Mouse (Mus musculus): Measurements from ENCODE around the gene Ankrd23. TPM values are rescaled to one million over a fixed set of nuclear protein-coding genes. Genes with fewer than 3 reads are reported as not detected.

Ankrd23 gene
- polyA plus RNA-seq, 1 experiment from 2014 or later = 18.9 TPM

DNA sequence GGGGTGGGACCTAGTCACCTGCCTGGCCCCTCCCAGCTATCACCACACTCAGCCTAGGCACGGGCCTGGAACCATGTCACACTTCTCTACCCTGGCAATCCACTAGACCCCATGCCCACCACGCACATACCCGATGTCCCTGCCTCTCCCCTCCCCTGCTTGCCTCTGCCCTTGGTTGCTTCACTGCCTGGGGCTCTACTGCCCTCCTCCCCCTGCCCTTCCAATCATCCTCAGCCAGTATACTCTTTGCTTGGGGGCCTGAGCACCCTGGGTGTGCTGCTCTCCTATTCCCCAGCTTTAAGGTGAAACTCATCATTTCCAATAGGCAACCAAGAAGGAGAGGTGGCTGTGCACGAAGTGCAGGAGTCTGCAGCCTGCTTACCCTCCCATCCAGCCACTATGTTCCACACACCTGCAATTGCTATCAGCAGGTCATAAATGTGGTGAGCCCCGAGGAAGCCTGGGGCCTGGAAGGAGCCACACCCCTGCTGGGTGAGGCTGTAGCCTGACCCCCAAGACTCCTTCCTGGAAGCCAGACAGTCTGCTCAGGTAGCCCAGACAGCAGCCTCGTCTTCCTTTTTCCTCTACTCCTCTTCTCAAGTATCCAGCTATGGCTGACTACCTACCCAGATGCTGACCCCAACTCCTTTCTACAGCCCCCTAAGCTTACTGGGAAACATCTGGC lies 40.5 kb upstream of the Ankrd23 start:
- Histone ChIP-seq H3K36me3 (ENCODE audit: control insufficient read depth, insufficient read depth, low read length) (no peaks in the 10 kb centered on the region), H3K4me2 (ENCODE audit: low read length) (no peak overlapping the region), H3K9ac (ENCODE audit: low read length) (no peak overlapping the region), H3K4me3 (ENCODE audit: control insufficient read depth in 1 of 2, insufficient read depth in 1 of 2, low read depth in 1 of 2, low read length in 2 of 2) (no peak overlapping the region), H3K9me3 (ENCODE audit: control insufficient read depth, low read length) (no peaks in the 10 kb centered on the region), H3K27ac (replicated peaks in 1 of 2; ENCODE audit: control insufficient read depth in 1 of 2, insufficient read depth in 1 of 2, low read depth in 2 of 2, low read length in 2 of 2) (no peak overlapping the region), H3K4me1 (ENCODE audit: control insufficient read depth in 2 of 2, insufficient read depth in 2 of 2, low read length in 2 of 2) (peaks cover 23 to 29% of the 10 kb centered on the region in 2 experiments), H3K27me3 (ENCODE audit: control insufficient read depth, insufficient read depth, low read length) (no peaks in the 10 kb centered on the region)
- WGBS = 57% methylated on average over 6 of the region's 6 CpGs
- ATAC-seq (ENCODE audit: insufficient number of reproducible peaks, insufficient read depth, low FRiP score, low read depth) = no peak

DNA sequence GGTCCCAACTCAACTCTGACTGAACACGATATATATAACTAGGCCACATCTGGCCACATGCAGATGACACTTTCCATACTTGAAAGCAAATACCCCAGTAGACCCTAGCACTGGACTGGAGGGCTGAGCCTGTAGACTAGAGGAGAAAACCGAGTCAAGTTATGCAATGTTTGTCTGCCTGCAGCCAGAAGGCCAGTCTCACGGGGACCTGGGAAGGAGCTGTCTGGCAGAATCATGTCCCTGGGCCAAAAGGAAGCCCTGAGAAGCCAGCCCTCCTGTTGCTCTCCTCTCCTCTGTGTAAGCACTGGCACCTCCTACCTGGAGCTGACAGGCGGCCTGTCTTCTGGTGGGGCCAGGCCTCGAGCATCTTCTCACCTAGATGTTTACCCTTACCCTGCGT lies 38.7 kb upstream of the Ankrd23 start:
- no peaks in the 10 kb centered on the region for H3K9me3 ChIP-seq (ENCODE audit: control insufficient read depth, low read length)
- WGBS = 68% methylated on average over 5 of the region's 6 CpGs
- H3K4me1 ChIP-seq (ENCODE audit: control insufficient read depth in 2 of 2, insufficient read depth in 2 of 2, low read length in 2 of 2) = peaks cover 20 to 23% of the 10 kb centered on the region in 2 experiments
- ATAC-seq (ENCODE audit: insufficient number of reproducible peaks, insufficient read depth, low FRiP score, low read depth) = no peak
- H3K9ac ChIP-seq (ENCODE audit: low read length) = no peak overlapping the region
- H3K27ac ChIP-seq (replicated peaks in 1 of 2; ENCODE audit: control insufficient read depth in 1 of 2, insufficient read depth in 1 of 2, low read depth in 2 of 2, low read length in 2 of 2) = no peak overlapping the region
- H3K36me3 ChIP-seq (ENCODE audit: control insufficient read depth, insufficient read depth, low read length) = no peaks in the 10 kb centered on the region
- no peak overlapping the region for H3K4me3 ChIP-seq (ENCODE audit: control insufficient read depth in 1 of 2, insufficient read depth in 1 of 2, low read depth in 1 of 2, low read length in 2 of 2)
- no peak overlapping the region for H3K4me2 ChIP-seq (ENCODE audit: low read length)
- no peaks in the 10 kb centered on the region for H3K27me3 ChIP-seq (ENCODE audit: control insufficient read depth, insufficient read depth, low read length)

DNA sequence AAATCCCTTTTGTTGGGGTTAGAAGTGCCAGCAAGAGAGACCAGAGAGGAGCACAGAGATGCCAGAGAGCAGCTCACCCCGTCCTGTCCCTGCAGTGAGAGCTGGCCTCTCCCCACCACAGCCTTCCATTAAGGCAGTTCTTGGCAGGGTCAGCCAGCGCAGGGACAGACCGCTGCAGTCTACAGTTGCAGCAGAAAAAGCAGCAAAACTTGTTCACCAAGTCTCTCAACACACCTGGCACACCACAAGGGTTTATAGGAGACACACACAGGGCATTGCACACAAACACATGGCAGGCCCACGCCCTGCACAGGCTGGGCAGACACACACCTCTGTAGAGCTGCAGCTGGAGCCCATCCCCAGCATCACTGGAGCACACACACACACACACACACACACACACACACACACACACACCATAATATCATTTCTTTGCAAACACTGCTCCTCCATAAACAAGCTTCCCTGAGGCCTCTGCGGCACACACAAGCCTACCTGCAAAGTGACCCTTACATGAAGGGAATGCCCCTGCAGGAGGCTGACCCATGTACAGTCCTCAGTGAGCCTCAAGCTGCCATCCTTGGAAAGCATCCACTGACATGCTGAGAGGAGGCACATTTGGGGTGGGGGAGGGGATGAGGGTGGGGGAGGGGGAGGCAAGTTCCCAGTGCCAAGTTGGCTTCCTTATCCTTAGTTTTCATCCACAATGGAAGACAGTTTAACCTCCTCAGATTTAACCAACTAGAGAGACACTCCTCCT lies 37.7 kb upstream of the Ankrd23 start:
- 96% methylated on average over 5 of the region's 5 CpGs for WGBS
- Histone ChIP-seq H3K4me1 (ENCODE audit: control insufficient read depth in 2 of 2, insufficient read depth in 2 of 2, low read length in 2 of 2) (peaks cover 16 to 18% of the 10 kb centered on the region in 2 experiments), H3K9ac (ENCODE audit: low read length) (no peak overlapping the region)

DNA sequence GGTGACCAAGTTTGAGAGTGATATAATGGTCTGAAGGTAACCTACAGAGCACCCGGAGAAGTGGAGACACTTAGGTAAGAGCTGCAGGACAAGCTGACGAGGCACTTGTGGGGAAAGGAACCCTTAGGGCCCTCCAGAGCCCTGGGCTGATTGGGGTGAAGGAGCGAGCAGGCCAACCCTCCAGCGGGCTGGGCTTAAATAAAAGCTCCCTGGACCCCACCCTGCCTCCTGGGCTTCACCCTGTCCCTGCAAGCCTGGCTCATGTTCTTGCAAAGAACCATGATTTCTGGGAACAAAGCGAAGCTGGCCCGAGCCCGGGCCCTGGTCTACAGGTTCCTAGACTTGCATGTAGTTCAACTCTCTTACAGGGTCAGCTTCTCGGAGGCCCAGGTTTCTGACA lies 36.8 kb upstream of the Ankrd23 start:
- H3K9ac ChIP-seq (ENCODE audit: low read length) = no peak overlapping the region
- no peaks in the 10 kb centered on the region for H3K27me3 ChIP-seq (ENCODE audit: control insufficient read depth, insufficient read depth, low read length)
- H3K36me3 ChIP-seq (ENCODE audit: control insufficient read depth, insufficient read depth, low read length) = no peaks in the 10 kb centered on the region
- H3K9me3 ChIP-seq (ENCODE audit: control insufficient read depth, low read length) = no peaks in the 10 kb centered on the region
- no peak overlapping the region for H3K27ac ChIP-seq (replicated peaks in 1 of 2; ENCODE audit: control insufficient read depth in 1 of 2, insufficient read depth in 1 of 2, low read depth in 2 of 2, low read length in 2 of 2)
- no peak for ATAC-seq (ENCODE audit: insufficient number of reproducible peaks, insufficient read depth, low FRiP score, low read depth)
- H3K4me2 ChIP-seq (ENCODE audit: low read length) = no peak overlapping the region
- H3K4me3 ChIP-seq (ENCODE audit: control insufficient read depth in 1 of 2, insufficient read depth in 1 of 2, low read depth in 1 of 2, low read length in 2 of 2) = no peak overlapping the region
- WGBS = 80% methylated on average over 8 of the region's 8 CpGs
- H3K4me1 ChIP-seq (ENCODE audit: control insufficient read depth in 2 of 2, insufficient read depth in 2 of 2, low read length in 2 of 2) = peaks cover 19 to 26% of the 10 kb centered on the region in 2 experiments

More for the DNA sequence above, 37.7 kb upstream of the Ankrd23 start:
- no peaks in the 10 kb centered on the region for H3K27me3 ChIP-seq (ENCODE audit: control insufficient read depth, insufficient read depth, low read length)
- no peak overlapping the region for H3K4me2 ChIP-seq (ENCODE audit: low read length)
- no peak for ATAC-seq (ENCODE audit: insufficient number of reproducible peaks, insufficient read depth, low FRiP score, low read depth)
- H3K4me3 ChIP-seq (ENCODE audit: control insufficient read depth in 1 of 2, insufficient read depth in 1 of 2, low read depth in 1 of 2, low read length in 2 of 2) = no peak overlapping the region
- H3K9me3 ChIP-seq (ENCODE audit: control insufficient read depth, low read length) = no peaks in the 10 kb centered on the region
- no peaks in the 10 kb centered on the region for H3K36me3 ChIP-seq (ENCODE audit: control insufficient read depth, insufficient read depth, low read length)
- H3K27ac ChIP-seq (replicated peaks in 1 of 2; ENCODE audit: control insufficient read depth in 1 of 2, insufficient read depth in 1 of 2, low read depth in 2 of 2, low read length in 2 of 2) = no peak overlapping the region

DNA sequence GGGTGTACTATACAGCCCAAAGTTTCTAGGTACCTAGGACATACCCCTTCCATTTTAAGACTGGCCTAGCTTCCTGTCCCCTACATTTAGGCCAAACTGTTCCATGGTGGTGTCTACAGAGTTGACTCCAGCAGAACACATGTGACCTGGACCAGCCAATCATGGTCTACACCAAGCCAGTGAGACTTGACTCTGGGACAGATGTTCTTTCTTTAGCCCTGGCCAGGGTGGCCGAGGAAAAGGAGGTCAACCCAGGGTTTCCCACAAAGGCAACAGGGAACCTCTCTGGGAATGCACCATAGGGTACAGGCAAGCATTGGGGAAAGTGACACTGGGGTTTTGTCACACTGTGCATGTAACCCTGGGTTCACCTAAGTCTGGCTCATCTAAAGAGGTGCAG lies 36.0 kb upstream of the Ankrd23 start:
- 77% methylated on average over 1 of the region's 1 CpGs for WGBS
- H3K27me3 ChIP-seq (ENCODE audit: control insufficient read depth, insufficient read depth, low read length) = no peaks in the 10 kb centered on the region
- no peak overlapping the region for H3K4me3 ChIP-seq (ENCODE audit: control insufficient read depth in 1 of 2, insufficient read depth in 1 of 2, low read depth in 1 of 2, low read length in 2 of 2)
- no peak overlapping the region for H3K27ac ChIP-seq (replicated peaks in 1 of 2; ENCODE audit: control insufficient read depth in 1 of 2, insufficient read depth in 1 of 2, low read depth in 2 of 2, low read length in 2 of 2)
- ATAC-seq (ENCODE audit: insufficient number of reproducible peaks, insufficient read depth, low FRiP score, low read depth) = no peak
- no peak overlapping the region for H3K4me2 ChIP-seq (ENCODE audit: low read length)
- H3K4me1 ChIP-seq (ENCODE audit: control insufficient read depth in 2 of 2, insufficient read depth in 2 of 2, low read length in 2 of 2) = peaks cover 25 to 33% of the 10 kb centered on the region in 2 experiments
- H3K36me3 ChIP-seq (ENCODE audit: control insufficient read depth, insufficient read depth, low read length) = no peaks in the 10 kb centered on the region
- H3K9ac ChIP-seq (ENCODE audit: low read length) = no peak overlapping the region
- no peaks in the 10 kb centered on the region for H3K9me3 ChIP-seq (ENCODE audit: control insufficient read depth, low read length)

DNA sequence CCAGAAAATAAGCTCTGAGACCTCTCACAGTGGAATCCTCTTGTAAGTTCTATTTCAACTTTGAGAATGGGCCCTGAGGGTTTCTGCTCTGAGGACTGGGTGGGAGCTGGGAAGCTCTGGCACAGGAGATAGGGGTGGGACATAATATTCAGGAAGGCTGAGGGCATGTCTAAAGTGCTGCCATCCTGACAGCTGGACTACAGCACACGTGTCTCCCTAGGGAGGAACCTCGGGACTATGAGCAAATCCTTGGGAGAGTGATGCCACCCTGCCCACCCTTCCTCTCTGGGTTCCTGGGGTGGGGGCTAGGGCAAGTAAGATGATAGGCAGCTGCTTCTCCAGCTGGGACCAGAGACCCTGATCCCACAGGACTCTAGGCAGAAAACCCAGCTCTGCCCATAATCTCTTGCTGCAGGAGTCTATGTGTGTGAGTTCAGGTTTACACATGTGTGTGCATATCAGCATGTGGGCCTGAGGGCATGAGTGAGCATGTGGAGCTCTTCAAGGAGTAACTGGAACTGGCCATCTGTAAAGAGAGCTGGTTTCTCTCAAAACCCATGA lies 35.5 kb upstream of the Ankrd23 start:
- no peak overlapping the region for H3K27ac ChIP-seq (replicated peaks in 1 of 2; ENCODE audit: control insufficient read depth in 1 of 2, insufficient read depth in 1 of 2, low read depth in 2 of 2, low read length in 2 of 2)
- H3K36me3 ChIP-seq (ENCODE audit: control insufficient read depth, insufficient read depth, low read length) = no peaks in the 10 kb centered on the region
- no peak overlapping the region for H3K4me2 ChIP-seq (ENCODE audit: low read length)
- ATAC-seq (ENCODE audit: insufficient number of reproducible peaks, insufficient read depth, low FRiP score, low read depth) = no peak
- no peaks in the 10 kb centered on the region for H3K27me3 ChIP-seq (ENCODE audit: control insufficient read depth, insufficient read depth, low read length)
- peaks cover 25 to 33% of the 10 kb centered on the region in 2 experiments for H3K4me1 ChIP-seq (ENCODE audit: control insufficient read depth in 2 of 2, insufficient read depth in 2 of 2, low read length in 2 of 2)
- H3K4me3 ChIP-seq (ENCODE audit: control insufficient read depth in 1 of 2, insufficient read depth in 1 of 2, low read depth in 1 of 2, low read length in 2 of 2) = no peak overlapping the region
- 62% methylated on average over 2 of the region's 2 CpGs for WGBS
- H3K9me3 ChIP-seq (ENCODE audit: control insufficient read depth, low read length) = no peaks in the 10 kb centered on the region
- H3K9ac ChIP-seq (ENCODE audit: low read length) = no peak overlapping the region

DNA sequence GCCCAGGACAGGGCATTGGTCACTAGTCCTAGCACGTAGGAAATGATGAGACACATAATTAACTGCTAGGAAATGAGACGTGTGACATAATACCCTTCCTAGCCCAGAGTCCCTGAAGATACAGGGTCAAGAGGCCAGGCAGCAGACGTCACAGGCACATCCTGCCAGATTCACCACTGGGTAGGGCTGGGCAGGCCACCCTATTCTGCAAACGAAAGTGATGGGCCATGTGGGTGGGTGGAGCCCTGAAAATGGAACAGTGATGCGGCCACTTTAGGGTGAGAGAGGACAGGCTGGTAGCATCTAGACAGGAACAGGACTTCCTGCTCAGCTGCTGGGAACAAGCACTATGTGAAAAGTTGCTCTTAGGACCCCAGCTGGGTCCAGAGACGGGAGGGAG lies 34.9 kb upstream of the Ankrd23 start:
- no peaks in the 10 kb centered on the region for H3K27me3 ChIP-seq (ENCODE audit: control insufficient read depth, insufficient read depth, low read length)
- H3K4me1 ChIP-seq (ENCODE audit: control insufficient read depth in 2 of 2, insufficient read depth in 2 of 2, low read length in 2 of 2) = peaks cover 25 to 33% of the 10 kb centered on the region in 2 experiments
- 36% methylated on average over 6 of the region's 6 CpGs for WGBS
- H3K27ac ChIP-seq (replicated peaks in 1 of 2; ENCODE audit: control insufficient read depth in 1 of 2, insufficient read depth in 1 of 2, low read depth in 2 of 2, low read length in 2 of 2) = peak overlapping the region in 1 of 2 experiments; percentile 10; a peak in 1 of 4 replicates
- H3K4me3 ChIP-seq (ENCODE audit: control insufficient read depth in 1 of 2, insufficient read depth in 1 of 2, low read depth in 1 of 2, low read length in 2 of 2) = no peak overlapping the region
- no peak overlapping the region for H3K9ac ChIP-seq (ENCODE audit: low read length)
- H3K9me3 ChIP-seq (ENCODE audit: control insufficient read depth, low read length) = no peaks in the 10 kb centered on the region
- H3K36me3 ChIP-seq (ENCODE audit: control insufficient read depth, insufficient read depth, low read length) = no peaks in the 10 kb centered on the region
- no peak overlapping the region for H3K4me2 ChIP-seq (ENCODE audit: low read length)
- ATAC-seq (ENCODE audit: insufficient number of reproducible peaks, insufficient read depth, low FRiP score, low read depth) = no peak

Data from heart, embryonic 14.5 days (tissue).